Mouse (Mus musculus) layer of hippocampus, postnatal 10 days (tissue): ENCODE results near the gene Faf1. TPM values are rescaled to one million over a fixed set of nuclear protein-coding genes. Genes with fewer than 3 reads are reported as not detected.

Source experiments
- DNase-seq, 2 experiments: peaks; one replicate each; pipeline ENCODE4 v3.0.0; 2021; ENCODE audit warnings: low spot score in 2 of 2
- total RNA-seq, 2 experiments: library from RNA; stranded (reverse); gene quantifications; 2 replicates each; pipeline ENCODE4 v1.2.3; 2021

The Faf1 gene
- total RNA-seq, 2 experiments from 2014 or later = 31.6 to 33.7 TPM

GRCm38 (mm10) chr4:109978068-109978857 is 301.9 kb downstream of the Faf1 start:
- peak in 1 of 2 experiments; percentile 28 for DNase-seq

DNA sequence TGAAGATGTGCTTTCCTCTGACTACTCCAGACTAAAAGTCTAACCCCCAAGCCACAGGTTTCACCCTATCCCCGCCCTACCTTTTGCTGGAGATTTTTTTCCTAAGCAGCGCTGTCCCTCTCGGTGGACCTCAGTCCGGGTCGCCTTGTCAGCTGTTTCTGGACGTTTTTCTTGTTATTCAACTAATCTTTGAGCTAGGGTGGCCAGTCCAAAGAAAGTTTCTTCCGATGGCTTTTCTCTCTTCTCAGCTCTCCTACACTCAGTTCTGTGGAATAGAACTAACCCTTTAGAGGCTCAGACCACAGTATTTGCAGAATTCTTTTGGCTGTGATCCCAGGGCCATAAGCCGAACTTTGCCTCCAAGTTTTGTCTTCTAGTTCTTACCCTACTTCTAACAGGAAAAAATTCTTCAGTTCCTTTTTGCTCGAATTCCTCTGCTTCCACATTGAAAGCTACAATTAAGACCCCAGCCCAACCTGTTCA is 302.5 kb downstream of the Faf1 start:
- no peak for DNase-seq

DNA sequence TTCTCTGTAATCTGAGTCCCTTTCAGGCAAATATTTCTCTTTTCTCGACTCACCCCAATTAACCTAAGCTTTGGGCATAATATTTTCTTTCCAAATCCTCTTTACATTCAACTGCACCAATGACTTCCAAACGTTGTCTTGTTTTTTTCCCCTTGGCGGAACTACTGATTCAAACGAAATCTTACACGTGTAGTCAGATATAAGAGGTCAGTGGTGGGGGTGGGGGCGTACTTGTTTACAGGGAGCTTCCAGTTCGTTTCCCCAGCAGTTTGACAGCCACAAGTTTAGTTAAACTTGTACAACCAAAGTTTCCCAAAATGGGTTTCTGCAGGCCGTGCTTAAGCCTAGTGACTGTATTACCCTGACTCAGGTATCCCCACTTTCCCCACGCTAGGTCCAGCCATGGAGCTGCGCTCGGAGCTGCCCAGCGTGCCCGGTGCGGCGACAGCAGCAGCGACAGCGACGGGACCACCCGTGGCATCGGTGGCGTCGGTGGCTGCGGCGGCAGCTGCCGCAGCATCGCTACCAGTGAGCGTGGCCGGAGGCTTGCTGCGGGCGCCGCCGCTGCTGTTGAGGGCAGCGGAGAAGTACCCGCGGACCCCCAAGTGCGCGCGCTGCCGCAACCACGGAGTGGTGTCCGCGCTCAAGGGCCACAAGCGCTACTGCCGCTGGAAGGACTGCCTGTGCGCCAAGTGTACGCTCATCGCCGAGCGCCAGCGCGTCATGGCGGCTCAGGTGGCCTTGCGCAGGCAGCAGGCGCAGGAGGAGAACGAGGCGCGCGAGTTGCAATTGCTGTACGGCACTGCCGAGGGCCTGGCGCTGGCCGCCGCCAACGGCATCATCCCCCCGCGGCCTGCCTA is 303.3 kb downstream of the Faf1 start:
- DNase-seq = peak; percentile 40 to 54

- peak; percentile 37 to 45 for DNase-seq
Measured at GRCm38 (mm10) chr4:109980321-109981082, 304.1 kb downstream of the Faf1 start.

DNA sequence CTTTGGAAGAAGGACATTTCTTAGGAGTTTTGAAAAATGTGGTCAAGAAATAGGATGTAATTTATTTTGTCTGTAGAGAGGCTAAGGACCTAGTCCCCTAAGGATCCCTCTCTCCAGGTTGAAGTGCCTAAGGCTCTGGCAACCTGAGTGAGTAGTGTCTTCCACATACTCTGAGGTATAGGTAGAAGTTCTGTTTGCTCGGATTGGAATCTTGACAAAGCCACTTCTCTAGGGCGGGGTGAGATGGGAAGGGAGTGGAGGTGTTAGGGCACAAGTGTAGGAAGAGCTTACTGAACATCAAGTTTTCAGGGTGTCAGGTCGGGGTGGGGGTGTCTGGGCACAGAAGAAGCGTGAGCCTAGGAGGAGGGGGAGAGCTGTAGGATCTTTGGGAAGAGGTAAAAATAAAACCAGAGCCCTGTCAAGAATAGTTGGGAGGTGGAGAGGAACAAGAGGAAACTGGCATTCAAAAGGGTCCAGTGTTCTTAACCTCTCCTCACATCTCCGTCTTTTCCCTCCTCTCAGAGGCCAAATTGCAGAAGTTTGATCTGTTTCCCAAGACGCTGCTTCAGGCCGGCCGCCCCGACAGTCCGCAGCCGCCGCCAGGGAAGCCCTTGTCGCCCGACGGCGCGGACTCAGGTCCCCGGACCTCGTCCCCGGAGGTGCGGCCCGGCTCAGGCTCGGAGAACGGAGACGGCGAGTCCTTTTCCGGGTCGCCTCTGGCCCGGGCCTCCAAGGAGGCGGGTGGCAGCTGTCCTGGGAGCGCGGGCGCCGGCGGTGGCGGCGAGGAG is 304.9 kb downstream of the Faf1 start:
- peak; percentile 37 to 41 for DNase-seq

DNA sequence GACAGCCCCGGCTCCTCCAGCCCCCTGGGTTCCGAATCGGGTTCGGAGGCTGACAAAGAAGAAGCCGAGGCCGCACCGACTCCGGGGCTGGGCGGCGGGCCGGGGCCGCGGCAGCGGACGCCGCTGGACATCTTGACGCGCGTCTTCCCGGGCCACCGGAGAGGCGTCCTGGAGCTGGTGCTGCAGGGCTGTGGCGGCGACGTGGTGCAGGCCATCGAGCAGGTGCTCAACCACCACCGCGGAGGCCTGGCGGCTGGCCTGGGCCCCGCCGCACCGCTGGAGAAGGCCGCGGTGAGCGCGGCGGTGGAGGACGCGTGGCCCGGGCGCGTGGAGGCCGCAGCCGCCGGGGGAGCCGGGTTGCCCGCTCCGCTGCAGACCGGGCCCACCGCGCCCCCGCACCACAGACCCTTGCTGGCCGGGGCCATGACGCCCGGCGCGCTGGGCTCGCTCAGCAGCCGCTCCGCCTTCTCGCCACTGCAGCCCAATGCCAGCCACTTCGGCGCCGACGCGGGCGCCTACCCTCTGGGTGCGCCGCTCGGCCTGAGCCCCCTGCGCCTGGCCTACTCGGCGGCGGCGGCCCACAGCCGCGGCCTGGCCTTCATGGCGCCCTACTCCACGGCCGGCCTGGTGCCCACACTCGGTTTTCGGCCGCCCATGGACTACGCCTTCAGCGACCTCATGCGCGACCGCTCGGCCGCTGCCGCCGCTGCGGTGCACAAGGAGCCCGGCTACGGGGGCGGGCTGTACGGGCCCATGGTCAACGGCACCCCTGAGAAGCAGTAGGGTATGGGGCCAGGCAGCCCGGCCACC is 305.7 kb downstream of the Faf1 start:
- DNase-seq = peak; percentile 43 to 55

DNA sequence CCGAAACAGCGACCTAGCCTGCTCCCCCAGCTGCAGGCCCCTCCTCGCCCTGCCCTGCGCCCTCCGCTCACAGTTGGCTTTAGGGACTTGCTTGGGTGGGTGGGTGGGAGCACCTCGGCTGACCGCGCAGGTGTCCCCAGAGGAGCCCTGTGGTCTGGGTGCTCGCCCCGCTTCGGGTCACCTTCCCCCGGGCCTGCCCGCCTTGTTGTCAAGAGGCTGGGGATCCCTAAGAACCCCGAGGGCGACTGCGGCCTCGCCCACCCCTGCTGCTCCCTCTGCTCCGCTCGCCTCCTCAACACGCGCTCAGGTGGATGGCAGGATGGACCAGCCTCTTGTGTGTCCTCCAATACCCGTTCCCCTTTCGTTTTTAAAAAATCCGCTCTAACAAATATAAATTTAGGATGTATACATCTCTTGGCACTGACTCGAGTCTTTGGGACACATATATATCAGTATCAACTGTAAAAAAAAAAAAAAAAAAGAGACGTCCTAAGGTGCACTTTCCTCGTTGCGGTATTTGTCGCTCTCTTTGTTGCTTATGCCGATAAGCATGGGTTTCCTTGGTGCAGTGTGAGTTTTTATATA is 306.4 kb downstream of the Faf1 start:
- DNase-seq = peak in 1 of 2 experiments; percentile 48

GRCm38 (mm10) chr4:109983281-109984001 is 307.1 kb downstream of the Faf1 start:
- DNase-seq = peak; percentile 36 to 49

GRCm38 (mm10) chr4:109984011-109984411 is 307.6 kb downstream of the Faf1 start:
- peak in 1 of 2 experiments; percentile 47 for DNase-seq

DNA sequence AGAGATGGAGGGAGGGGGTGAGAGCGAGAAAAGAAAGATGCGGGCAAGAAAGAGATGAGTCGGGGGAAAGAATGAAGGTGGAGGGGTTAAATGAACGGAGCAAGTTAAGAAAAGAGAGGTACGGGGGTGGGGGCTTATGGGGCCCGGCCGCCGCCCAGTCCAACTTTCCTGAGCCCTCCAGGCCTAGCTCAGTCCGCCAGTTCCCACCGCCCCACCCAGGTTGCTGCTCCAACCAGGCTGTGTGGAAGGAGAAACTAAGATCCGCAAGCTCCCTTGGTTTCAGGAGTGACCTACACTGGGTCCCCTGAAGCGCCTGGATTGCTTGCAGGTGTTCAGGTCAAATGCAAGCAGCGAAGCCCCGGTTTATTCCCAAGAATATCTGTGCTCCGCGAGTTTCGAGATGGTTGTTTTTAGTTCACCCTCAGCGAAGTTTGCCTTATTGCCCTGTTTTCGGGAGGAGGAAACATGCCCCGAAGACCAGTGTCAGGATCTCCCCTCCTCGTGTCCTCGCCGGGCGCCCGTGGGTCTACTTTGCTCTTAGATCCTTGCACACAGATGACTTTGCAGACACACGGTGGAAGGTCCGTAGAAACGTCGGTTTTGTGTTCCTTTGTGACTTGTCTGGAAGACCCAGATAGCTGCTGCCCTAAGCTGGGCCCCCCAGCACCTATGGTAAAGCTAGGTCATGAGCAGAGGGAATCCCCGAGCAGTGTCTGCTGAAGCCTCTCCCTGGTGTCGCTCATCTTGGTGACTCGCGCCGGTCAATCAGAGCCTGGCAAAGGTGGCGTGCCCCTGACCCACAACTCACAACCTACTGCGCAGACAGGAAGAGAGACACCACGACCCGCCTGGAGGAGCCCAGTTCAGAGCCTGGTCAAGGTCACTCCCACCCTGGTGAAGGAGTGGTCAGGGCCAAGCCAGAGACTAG is 308.4 kb downstream of the Faf1 start:
- DNase-seq = peak; percentile 25 to 32

DNA sequence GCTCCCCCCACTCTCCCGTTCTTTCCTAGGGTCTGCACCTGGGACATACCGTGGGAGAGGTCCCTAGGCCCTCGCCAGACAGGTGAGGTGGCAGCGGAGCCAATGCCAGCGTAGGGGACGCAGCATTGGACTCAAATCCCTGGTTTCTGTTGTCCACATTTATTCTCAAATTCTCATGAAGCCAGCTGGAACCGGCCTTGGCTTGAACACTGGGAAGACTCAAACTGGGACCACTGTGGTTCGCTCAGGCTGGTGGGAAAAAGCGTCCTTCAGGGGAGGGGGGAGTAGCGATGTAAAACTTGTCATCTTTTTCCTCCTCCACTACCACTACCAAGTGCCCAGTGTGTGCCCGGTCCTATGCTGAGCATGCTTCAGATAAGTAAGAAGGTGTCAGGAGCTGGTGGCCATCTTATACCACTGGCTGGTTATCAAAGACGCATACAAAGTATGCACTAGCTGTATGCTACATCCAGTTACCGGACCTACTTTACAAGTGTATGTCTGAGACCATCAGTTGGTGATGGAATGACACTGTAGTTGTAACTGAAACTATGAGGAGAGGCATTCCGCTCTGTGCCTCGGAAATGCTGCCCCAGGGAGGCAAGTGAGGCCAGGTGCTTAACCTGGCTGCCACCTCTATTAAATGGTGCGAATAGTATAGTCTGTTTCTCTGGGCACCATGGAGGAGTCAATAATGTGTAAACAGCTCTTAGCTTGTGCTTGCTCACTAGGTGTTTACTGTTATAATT is 309.2 kb downstream of the Faf1 start:
- DNase-seq = peak in 1 of 2 experiments; percentile 18

DNA sequence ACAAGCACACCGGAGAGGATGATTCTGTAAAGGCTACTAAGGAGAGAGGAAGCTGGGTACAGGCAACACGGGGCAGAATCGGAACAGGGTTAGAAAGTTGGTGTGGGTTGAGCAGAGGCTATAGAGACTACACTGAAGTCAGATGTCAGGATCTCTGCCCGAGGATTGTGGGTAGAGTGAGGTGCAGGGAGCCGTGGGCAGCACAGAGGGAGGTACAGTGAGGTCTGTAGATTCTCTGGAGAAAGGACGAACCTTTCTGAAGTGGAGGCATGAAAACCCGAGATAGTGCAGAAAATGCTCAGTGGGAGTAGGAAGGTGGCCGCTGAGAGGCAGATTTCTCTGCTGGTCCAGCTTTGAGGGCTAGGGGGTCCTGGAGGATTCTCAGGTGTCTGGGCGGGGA is 309.9 kb downstream of the Faf1 start:
- DNase-seq = peak in 1 of 2 experiments; percentile 8

GRCm38 (mm10) chr4:109986748-109987355 is 310.5 kb downstream of the Faf1 start:
- no peak for DNase-seq

DNA sequence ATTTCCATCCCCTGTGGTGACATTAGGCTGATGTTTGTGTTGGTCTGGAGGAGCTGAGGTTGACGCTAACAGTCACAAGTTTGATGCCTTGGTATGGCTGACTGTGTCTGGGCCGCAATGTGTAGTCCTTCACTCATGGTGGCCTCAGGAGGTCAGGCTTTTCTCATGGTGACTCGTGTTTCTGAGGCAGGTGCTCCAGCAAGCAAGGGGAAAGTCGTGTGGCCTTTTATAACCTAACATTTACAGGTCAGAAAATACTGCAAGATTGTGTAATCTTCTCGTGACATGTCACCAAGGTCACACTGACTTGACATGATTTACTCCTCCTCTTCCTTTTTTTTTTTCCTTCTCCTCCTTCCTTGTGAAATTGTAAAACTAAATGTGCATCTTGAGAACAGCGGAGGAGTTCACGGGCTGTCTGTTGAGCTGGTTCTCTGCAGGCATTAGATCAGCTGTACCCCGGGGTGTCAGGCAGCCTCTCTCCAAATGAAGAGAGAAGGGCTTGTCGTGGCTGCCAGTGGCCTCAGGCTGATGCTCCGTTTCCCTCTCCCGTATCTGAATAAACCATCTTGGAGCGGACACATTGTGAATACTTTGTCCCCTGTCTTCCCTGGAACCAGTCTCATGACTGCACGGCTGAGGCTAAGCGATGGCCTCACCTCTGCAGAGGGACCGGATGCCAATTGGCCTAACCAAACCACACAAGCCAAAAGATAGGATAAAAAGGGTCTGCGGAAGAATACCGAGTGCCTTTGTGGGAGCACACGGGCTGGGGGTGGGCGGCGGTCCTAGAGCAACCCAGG is 311.4 kb downstream of the Faf1 start:
- DNase-seq = peak in 1 of 2 experiments; percentile 9

GRCm38 (mm10) chr4:109988411-109988810 is 312.0 kb downstream of the Faf1 start:
- DNase-seq = no peak
